Mouse (Mus musculus) embryonic facial prominence, embryonic 11.5 days (tissue): Measurements from ENCODE around the gene Slc28a1. TPM values are rescaled to one million over a fixed set of nuclear protein-coding genes. Genes with fewer than 3 reads are reported as not detected.
"Not testable (repeated sequence)": the region's sequence is repeated elsewhere in the genome, so short reads cannot be mapped to it uniquely, and the experiment has no call there.

ENCODE experiments used
- ATAC-seq: fragments of 200-750 bp; cut with Nextera tagmentation; replicated peaks from 2 replicates; pipeline ENCODE4 v1.8.0; 2017; ENCODE audit warnings: low read depth; ENCODE audit not compliant: insufficient number of reproducible peaks, low FRiP score, low TSS enrichment
- DNase-seq: peaks from one replicate; pipeline ENCODE4 v3.0.0-alpha.2; 2015; ENCODE audit warnings: low spot score
- H3K27ac ChIP-seq: fragments of 300-500 bp; sonication (generic); replicated peaks from 2 replicates; pipeline ENCODE4 v1.5.1; 2014; ENCODE audit warnings: mild to moderate bottlenecking, low read depth, low read length, control low read depth
- H3K27me3 ChIP-seq: fragments of 300-500 bp; sonication (generic); 2 replicates; pipeline ENCODE4 v1.6.1; 2014; ENCODE audit warnings: mild to moderate bottlenecking, low read length, moderate library complexity, mixed read lengths; ENCODE audit not compliant: control insufficient read depth, insufficient read depth
- H3K36me3 ChIP-seq: fragments of 300-500 bp; sonication (generic); replicated peaks from 2 replicates; pipeline ENCODE4 v1.6.1; 2014; ENCODE audit warnings: low read depth, mild to moderate bottlenecking, low read length, moderate library complexity, mixed read lengths; ENCODE audit not compliant: control insufficient read depth, insufficient read depth
- H3K4me1 ChIP-seq: fragments of 300-500 bp; sonication (generic); 2 replicates; pipeline ENCODE4 v1.6.1; 2014; ENCODE audit warnings: low read length, mixed read lengths; ENCODE audit not compliant: control insufficient read depth, insufficient read depth
- H3K4me2 ChIP-seq: fragments of 300-500 bp; sonication (generic); 2 replicates; pipeline ENCODE4 v1.6.1; 2014; ENCODE audit warnings: low read depth, mild to moderate bottlenecking, control low read depth, low read length, moderate library complexity
- H3K4me3 ChIP-seq: fragments of 300-500 bp; sonication (generic); 2 replicates; pipeline ENCODE4 v1.5.1; 2014; ENCODE audit warnings: low read depth, low read length, control low read depth
- H3K9ac ChIP-seq: fragments of 300-500 bp; sonication (generic); replicated peaks from 2 replicates; pipeline ENCODE4 v1.6.1; 2014; ENCODE audit warnings: mild to moderate bottlenecking, control low read depth, low read length
- H3K9me3 ChIP-seq: fragments of 300-500 bp; sonication (generic); replicated peaks from 2 replicates; pipeline ENCODE4 v1.6.1; 2016; ENCODE audit warnings: mild to moderate bottlenecking, low read length, inconsistent platforms, mixed read lengths; ENCODE audit not compliant: control insufficient read depth
- WGBS: fragments of 180-500 bp; shearing (Covaris S2); extraction: QIAGEN DNeasy Blood & Tissue Kit; methylation state at CpG from one replicate; pipeline ENCODE4 v1.1.7; 2014; 5-methylcytosine and 5-hydroxymethylcytosine counted together
- polyA plus RNA-seq: library from polyadenylated mRNA; unstranded; fragments of >200 nt; fragmentation: Nextera tagmentation; extraction: Ambion mirVana; gene quantifications from 2 replicates; pipeline ENCODE4 v1.2.1, GENCODE M21; 2014

The Slc28a1 gene
- polyA plus RNA-seq, 1 experiment from 2014 or later, result not detected

DNA sequence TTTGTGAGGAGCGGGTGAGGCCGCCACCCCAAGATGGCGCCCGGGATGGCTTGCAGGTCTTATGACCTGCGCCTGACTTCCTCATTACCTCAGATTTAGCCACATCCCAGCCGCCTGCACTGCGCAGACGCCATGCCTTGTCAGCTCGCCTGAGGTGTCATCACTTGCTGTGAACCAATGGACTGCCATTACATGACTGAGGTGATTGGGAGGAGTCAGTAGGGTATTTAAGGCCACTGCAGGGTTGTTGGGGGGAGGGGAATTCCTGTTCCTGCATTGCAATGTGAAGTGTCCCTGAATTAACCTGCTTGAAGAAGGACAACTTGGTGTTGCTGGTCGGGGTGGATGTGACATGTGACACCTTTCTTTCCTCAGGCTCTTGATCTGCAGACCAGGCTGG, 89.0 kb downstream of the Slc28a1 start:
- H3K4me1 ChIP-seq, DNase-seq, H3K4me3 ChIP-seq, H3K36me3 ChIP-seq, H3K4me2 ChIP-seq, H3K9me3 ChIP-seq, H3K27me3 ChIP-seq, ATAC-seq, H3K27ac ChIP-seq, H3K9ac ChIP-seq: not testable (repeated sequence)
- 87% methylated on average over 10 of the region's 10 CpGs for WGBS

- WGBS, result 20% methylated on average over 6 of the region's 6 CpGs
These were observed 94.3 kb downstream of the Slc28a1 start for GRCm38 (mm10) chr7:81208944-81209343.

DNA sequence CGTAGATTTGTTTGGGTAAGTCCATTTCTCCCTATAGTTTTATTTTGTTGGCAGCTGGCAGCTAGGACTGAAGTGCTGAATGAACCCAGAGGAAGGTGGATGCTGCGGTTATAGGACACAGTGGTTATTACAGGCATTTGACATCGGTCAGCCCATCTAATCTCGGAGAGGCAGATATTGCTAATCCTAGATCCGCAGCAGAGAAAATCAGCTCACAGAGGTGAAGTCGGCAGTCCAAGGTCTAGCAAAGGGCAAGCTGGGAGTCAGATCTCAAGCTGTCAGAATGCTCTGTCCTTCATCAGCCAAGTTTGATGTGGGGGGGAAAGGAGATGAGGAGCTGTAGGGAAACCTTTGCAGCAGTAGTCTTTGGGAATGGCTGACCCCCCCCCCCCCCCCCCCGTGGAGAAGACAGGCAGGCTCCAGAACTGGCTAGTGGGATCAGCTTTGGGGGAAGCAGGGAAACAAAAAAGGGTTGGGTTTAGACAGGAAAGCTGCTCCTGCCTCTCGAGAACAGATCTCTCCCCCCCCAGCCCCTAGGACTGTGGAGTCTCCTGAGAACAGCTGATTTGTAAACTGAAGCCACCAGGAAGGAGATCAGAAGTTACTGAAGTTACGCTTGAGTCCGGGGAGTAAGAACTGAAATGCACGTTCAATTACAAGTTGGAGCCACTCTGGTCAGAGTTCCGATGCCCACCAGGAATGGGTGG, 95.5 kb downstream of the Slc28a1 start:
- peaks cover 29% of the 10 kb centered on the region for H3K27me3 ChIP-seq
- no peak for ATAC-seq

More at GRCm38 (mm10) chr7:81208944-81209343, 94.3 kb downstream of the Slc28a1 start:
- H3K4me3 ChIP-seq, result no peak overlapping the region
- no peak for ATAC-seq
- H3K9ac ChIP-seq, result no peak overlapping the region
- H3K4me1 ChIP-seq, result peaks cover 7% of the 10 kb centered on the region
- DNase-seq, result peak; percentile 69
- H3K4me2 ChIP-seq, result no peak overlapping the region
- H3K27ac ChIP-seq, result no peak overlapping the region
- no peaks in the 10 kb centered on the region for H3K9me3 ChIP-seq
- H3K27me3 ChIP-seq, result peaks cover 23% of the 10 kb centered on the region
- H3K36me3 ChIP-seq, result no peaks in the 10 kb centered on the region

DNA sequence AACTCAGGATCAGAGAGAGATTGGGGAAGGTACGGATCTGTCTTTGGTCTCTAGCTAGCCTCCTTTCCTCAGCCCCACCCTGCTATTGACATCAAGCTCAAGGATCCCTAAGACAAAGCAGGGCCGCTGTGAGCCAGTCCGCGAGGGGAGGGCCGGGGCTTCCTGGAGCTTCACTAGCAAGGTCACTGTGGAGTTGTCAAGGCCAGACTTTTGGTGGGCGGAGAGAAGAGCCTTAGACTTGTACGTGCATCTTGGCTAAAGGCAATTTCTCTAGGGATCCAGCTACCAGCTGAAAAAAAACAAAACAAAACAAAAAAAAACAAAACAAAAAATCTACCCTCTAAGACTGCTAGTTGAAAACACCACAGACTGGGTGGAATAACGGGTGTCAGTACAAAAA, 97.2 kb downstream of the Slc28a1 start:
- peak overlapping the region; percentile 39; the same call in 1 of the 2 replicates for H3K4me3 ChIP-seq
- no peak overlapping the region for H3K4me2 ChIP-seq
- DNase-seq (peak; percentile 29), ATAC-seq (no peak)
- H3K36me3 ChIP-seq, result no peaks in the 10 kb centered on the region
- H3K9ac ChIP-seq, result no peak overlapping the region; the same call in 1 of the 2 replicates
- H3K9me3 ChIP-seq, result no peaks in the 10 kb centered on the region
- peaks cover 32% of the 10 kb centered on the region for H3K27me3 ChIP-seq
- 3% methylated on average over 8 of the region's 8 CpGs for WGBS
- no peak overlapping the region for H3K27ac ChIP-seq
- peaks cover 9% of the 10 kb centered on the region for H3K4me1 ChIP-seq

More for the DNA sequence above, 95.5 kb downstream of the Slc28a1 start:
- peak; percentile 21 for DNase-seq
- WGBS, result 48% methylated on average over 11 of the region's 12 CpGs
- Histone ChIP-seq H3K4me3 (no peak overlapping the region), H3K9ac (no peak overlapping the region), H3K4me2 (no peak overlapping the region), H3K9me3 (no peaks in the 10 kb centered on the region), H3K36me3 (no peaks in the 10 kb centered on the region), H3K4me1 (peaks cover 9% of the 10 kb centered on the region), H3K27ac (no peak overlapping the region)

DNA sequence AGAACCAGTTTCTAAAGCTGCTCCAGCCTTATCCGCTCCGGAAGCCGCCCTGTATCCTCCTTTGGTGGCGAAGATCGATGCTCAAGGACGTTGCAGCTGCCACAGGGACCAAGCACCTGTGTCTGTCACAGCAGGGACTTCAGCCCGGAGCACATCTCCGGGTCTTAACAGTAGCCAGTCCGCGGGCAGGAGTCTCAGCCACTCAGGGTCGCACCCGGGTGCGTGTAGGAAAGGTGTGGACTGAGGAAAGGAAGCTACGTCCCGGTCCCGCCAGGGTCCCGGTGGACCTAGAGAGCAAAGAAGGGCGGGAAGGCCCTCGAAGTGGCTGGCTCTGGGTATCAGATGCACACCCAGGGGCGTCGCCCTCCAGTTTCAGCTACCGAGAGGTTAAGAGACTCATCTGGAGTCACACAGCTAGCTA, 97.7 kb downstream of the Slc28a1 start:
- peak; percentile 69 for DNase-seq
- 0 out of 2 replicates have a peak overlapping the region, but pooled peaks have one; percentile 39 for H3K27ac ChIP-seq
- H3K27me3 ChIP-seq, result peaks cover 32% of the 10 kb centered on the region
- peak overlapping the region; percentile 43 for H3K9ac ChIP-seq
- peak; percentile 34; the same call in 1 of the 2 replicates for ATAC-seq
- H3K36me3 ChIP-seq, result no peaks in the 10 kb centered on the region
- peaks cover 9% of the 10 kb centered on the region for H3K4me1 ChIP-seq
- peak overlapping the region; percentile 39 for H3K4me3 ChIP-seq
- 1% methylated on average over 22 of the region's 22 CpGs for WGBS
- peak overlapping the region; percentile 48 for H3K4me2 ChIP-seq
- no peaks in the 10 kb centered on the region for H3K9me3 ChIP-seq

GRCm38 (mm10) chr7:81212697-81213346, 98.2 kb downstream of the Slc28a1 start:
- peaks cover 9% of the 10 kb centered on the region for H3K4me1 ChIP-seq
- H3K27me3 ChIP-seq, result peaks cover 32% of the 10 kb centered on the region
- peak; percentile 80 for ATAC-seq
- peak overlapping the region; percentile 48 for H3K4me2 ChIP-seq
- peak overlapping the region; percentile 39; the same call in 1 of the 2 replicates for H3K27ac ChIP-seq
- no peaks in the 10 kb centered on the region for H3K36me3 ChIP-seq
- H3K9me3 ChIP-seq, result no peaks in the 10 kb centered on the region
- under 1% methylated on average over 47 of the region's 57 CpGs for WGBS
- peak overlapping the region; percentile 43; the same call in 1 of the 2 replicates for H3K9ac ChIP-seq
- DNase-seq, result peak; percentile 93
- H3K4me3 ChIP-seq, result peak overlapping the region; percentile 39

- no peaks in the 10 kb centered on the region for H3K9me3 ChIP-seq
- WGBS, result 1% methylated on average over 112 of the region's 128 CpGs
- peak within 1 kb of the TSS; percentile 39 for H3K4me3 ChIP-seq
- peak within 1 kb of the TSS; percentile 39; the same call in 1 of the 2 replicates for H3K27ac ChIP-seq
- H3K4me1 ChIP-seq, result peaks cover 9% of the 10 kb centered on the region
- H3K27me3 ChIP-seq, result peaks cover 32% of the 10 kb centered on the region
- peak within 1 kb of the TSS; percentile 48 for H3K4me2 ChIP-seq
- H3K36me3 ChIP-seq, result no peaks in the 10 kb centered on the region
- peak within 1 kb of the TSS; percentile 43 for H3K9ac ChIP-seq
- DNase-seq, result no peak
- no peak; the same call in 1 of the 2 replicates for ATAC-seq
These were observed 99.0 kb downstream of the Slc28a1 start, which contains the start of gene Pde8a for GRCm38 (mm10) chr7:81213347-81214152. Pde8a (plus strand) TSS chr7:81213596.
